In the genomic region with DNA sequence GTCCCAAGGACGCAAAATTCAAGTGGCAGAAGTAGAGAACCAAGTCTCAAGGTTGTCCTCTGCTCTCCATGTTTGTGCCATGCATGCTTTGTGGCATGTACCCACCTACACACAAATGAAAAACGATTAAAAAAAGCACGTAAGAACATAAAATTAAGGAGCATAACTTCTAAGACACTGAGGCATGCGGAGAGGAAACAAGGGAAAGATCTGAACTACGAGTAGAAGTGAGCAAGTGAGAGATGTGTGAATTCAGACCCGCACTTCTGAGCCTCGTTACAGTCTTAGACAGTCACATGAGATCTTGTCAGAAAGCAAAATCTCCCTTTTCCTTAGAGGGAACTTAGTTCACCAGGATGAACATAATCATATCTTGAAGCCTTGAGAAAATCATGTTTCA, we compare ENCODE assay signal across 37 mouse cellular contexts. TPM values are rescaled to one million over a fixed set of nuclear protein-coding genes. Genes with fewer than 3 reads are reported as not detected.
"Had no signal": no experiment of that assay in that cellular context is flagged by ENCODE, and none has a peak within 500 bp of the region (broad histone marks: within the 10 kb centered on the region; RNA-seq: fewer than 3 reads in every experiment).

No protein-coding gene starts in this region.

- H3K36me3 ChIP-seq: heart, embryonic 10.5 days; heart, embryonic 13.5 days; heart, embryonic 15.5 days; hindbrain, embryonic 13.5 days; hindbrain, embryonic 15.5 days; limb, embryonic 10.5 days; limb, embryonic 12.5 days had no signal

- H3K9me3 ChIP-seq: heart, embryonic 10.5 days; heart, embryonic 13.5 days; heart, embryonic 15.5 days; hindbrain, embryonic 13.5 days; hindbrain, embryonic 15.5 days; limb, embryonic 10.5 days; limb, embryonic 12.5 days had no signal

- H3K4me1 ChIP-seq: heart, embryonic 10.5 days; heart, embryonic 13.5 days; heart, embryonic 15.5 days; hindbrain, embryonic 13.5 days; hindbrain, embryonic 15.5 days; limb, embryonic 10.5 days; limb, embryonic 12.5 days had no signal

- H3K4me2 ChIP-seq: heart, embryonic 13.5 days; heart, embryonic 15.5 days; hindbrain, embryonic 13.5 days; hindbrain, embryonic 15.5 days; limb, embryonic 12.5 days; liver, embryonic 11.5 days had no signal

- DNase-seq: gastrocnemius, postnatal 14 days; gastrocnemius, postnatal 36 days; heart, adult 18-20 months; heart, postnatal 14 days; heart, postnatal 36 days; kidney, adult 11 months; kidney, adult 2 months; kidney, postnatal 10 days; kidney, postnatal 25 days; kidney, postnatal 4 days; liver had no signal

- H3K27ac ChIP-seq: heart, embryonic 10.5 days; heart, embryonic 13.5 days; heart, embryonic 15.5 days; hindbrain, embryonic 13.5 days; hindbrain, embryonic 15.5 days; hindbrain, postnatal 0 days; layer of hippocampus, adult 2 months; left cerebral cortex, adult 2 months; limb, embryonic 10.5 days; limb, embryonic 12.5 days had no signal

- H3K27me3 ChIP-seq: heart, embryonic 13.5 days; heart, embryonic 15.5 days; hindbrain, embryonic 15.5 days; limb, embryonic 12.5 days had no signal

- H3K9ac ChIP-seq: heart, embryonic 13.5 days; heart, embryonic 15.5 days; hindbrain, embryonic 13.5 days; hindbrain, embryonic 15.5 days; limb, embryonic 12.5 days had no signal

- H3K4me3 ChIP-seq: heart, embryonic 10.5 days; heart, embryonic 13.5 days; heart, embryonic 15.5 days; hindbrain, embryonic 13.5 days; hindbrain, embryonic 15.5 days; layer of hippocampus, adult 2 months; left cerebral cortex, adult 2 months; limb, embryonic 10.5 days; limb, embryonic 12.5 days had no signal

- ATAC-seq: hindbrain, postnatal 0 days; intestine, embryonic 16.5 days had no signal

RNA-seq across cellular contexts. Expression of a gene that starts 3.8 kb away (rescaled TPM):
- total RNA-seq: gastrocnemius, adult 18-20 months; gastrocnemius, adult 8-10 months; gastrocnemius, postnatal 14 days; gastrocnemius, postnatal 36 days; heart, adult 18-20 months; heart, adult 8-10 months; heart, postnatal 14 days; heart, postnatal 36 days; hematopoietic stem cell, adult 5-6 weeks; hindbrain, postnatal 0 days; layer of hippocampus, adult 2 months; layer of hippocampus, postnatal 10 days; layer of hippocampus, postnatal 25 days; left cerebral cortex, adult 2 months; left cerebral cortex, postnatal 14 days; left cerebral cortex, postnatal 36 days had no signal
- polyA plus RNA-seq: heart, embryonic 10.5 days; heart, embryonic 13.5 days; heart, embryonic 15.5 days; heart, postnatal 0 days; hindbrain, embryonic 11.5 days; hindbrain, embryonic 13.5 days; hindbrain, embryonic 15.5 days; hindbrain, postnatal 0 days; intestine, embryonic 14.5 days; intestine, embryonic 16.5 days; kidney, adult 2 months; kidney, embryonic 14.5 days; kidney, embryonic 16.5 days; limb, embryonic 10.5 days; limb, embryonic 12.5 days; limb, embryonic 14.5 days; liver, embryonic 11.5 days had no signal
